Mouse (Mus musculus) C2C12 (cell line): ENCODE measurements around the gene Prickle3. TPM values are rescaled to one million over a fixed set of nuclear protein-coding genes. Genes with fewer than 3 reads are reported as not detected.

Experiments
- H3K27me3 ChIP-seq: one replicate; pipeline ENCODE4 v1.6.1; 2011; ENCODE audit not compliant: control insufficient read depth, insufficient read depth, insufficient read length
- H3K36me3 ChIP-seq: one replicate; pipeline ENCODE4 v1.6.1; 2011; ENCODE audit not compliant: control insufficient read depth, insufficient read depth
- H3K4me3 ChIP-seq: one replicate; pipeline ENCODE4 v1.5.1; 2011; ENCODE audit warnings: mild to moderate bottlenecking, control low read depth; ENCODE audit not compliant: poor library complexity, insufficient read depth, severe bottlenecking
- H3K79me2 ChIP-seq: one replicate; pipeline ENCODE4 v1.6.1; 2011; ENCODE audit not compliant: control insufficient read depth, insufficient read depth
- H3K79me3 ChIP-seq: one replicate; pipeline ENCODE4 v1.6.1; 2011; ENCODE audit warnings: low read depth, control low read depth
- H3ac ChIP-seq: one replicate; pipeline ENCODE3; 2011; ENCODE audit warnings: low read depth; ENCODE audit not compliant: control insufficient read depth, insufficient read length
- CEBPB ChIP-seq: IDR thresholded peaks from one replicate; pipeline ENCODE4 v1.6.1; 2011; ENCODE audit warnings: low read depth, mild to moderate bottlenecking, control low read depth, moderate library complexity
- CTCF ChIP-seq: IDR thresholded peaks from one replicate; pipeline ENCODE4 v1.5.1; 2011; ENCODE audit not compliant: control insufficient read depth, insufficient read depth, insufficient read length
- FOSL1 ChIP-seq: IDR thresholded peaks from one replicate; pipeline ENCODE4 v1.8.0; 2011; ENCODE audit warnings: mild to moderate bottlenecking, low read length; ENCODE audit not compliant: poor library complexity, insufficient read depth, severe bottlenecking
- MAX ChIP-seq: IDR thresholded peaks from one replicate; pipeline ENCODE4 v1.6.1; 2011; ENCODE audit warnings: mild to moderate bottlenecking, control low read depth
- MYOD1 ChIP-seq: IDR thresholded peaks from one replicate; pipeline ENCODE4 v1.6.1; 2011; ENCODE audit warnings: low read depth; ENCODE audit not compliant: control insufficient read depth, insufficient read length
- MYOG ChIP-seq: IDR thresholded peaks from one replicate; pipeline ENCODE4 v1.6.1; 2011; ENCODE audit not compliant: control insufficient read depth, insufficient read length; ENCODE audit errors: extremely low read depth
- USF1 ChIP-seq: IDR thresholded peaks from one replicate; pipeline ENCODE4 v1.6.1; 2011; ENCODE audit warnings: low read depth, mild to moderate bottlenecking, control low read depth, moderate library complexity
- polyA plus RNA-seq: library from polyadenylated mRNA; unstranded; fragments of >200 nt; fragmentation: generic; extraction: Trizol; gene quantifications from one replicate; pipeline ENCODE4 v1.2.1, GENCODE M21; 2012; ENCODE audit warnings: missing spikeins

The Prickle3 gene
- polyA plus RNA-seq, 1 experiment = 3.0 TPM

GRCm38 (mm10) chrX:7658031-7658784 lies 1.1 kb downstream of the Prickle3 start:
- TF ChIP-seq MYOG (no peak), CEBPB (no peak), CTCF (no peak), MYOD1 (no peak), MAX (no peak), USF1 (no peak), FOSL1 (no peak)
- Histone ChIP-seq H3K36me3 (no peaks in the 10 kb centered on the region), H3K4me3 (no peak overlapping the region), H3K27me3 (no peaks in the 10 kb centered on the region), H3K79me3 (no peaks in the 10 kb centered on the region), H3K79me2 (no peaks in the 10 kb centered on the region), H3ac (no peak overlapping the region)

GRCm38 (mm10) chrX:7658785-7659589 lies 1.9 kb downstream of the Prickle3 start:
- TF ChIP-seq MYOG = no peak
- TF ChIP-seq CEBPB = no peak
- TF ChIP-seq USF1 = no peak
- no peak for TF ChIP-seq MYOD1
- TF ChIP-seq MAX = no peak
- no peak for TF ChIP-seq CTCF
- no peak for TF ChIP-seq FOSL1
- Histone ChIP-seq H3K27me3 (no peaks in the 10 kb centered on the region), H3K36me3 (no peaks in the 10 kb centered on the region), H3ac (no peak overlapping the region), H3K4me3 (no peak overlapping the region), H3K79me2 (no peaks in the 10 kb centered on the region), H3K79me3 (no peaks in the 10 kb centered on the region)

GRCm38 (mm10) chrX:7661086-7661485 lies 4.0 kb downstream of the Prickle3 start:
- no peaks in the 10 kb centered on the region for H3K79me2 ChIP-seq
- H3K4me3 ChIP-seq = no peak overlapping the region

GRCm38 (mm10) chrX:7662936-7663335 lies 5.9 kb downstream of the Prickle3 start:
- Histone ChIP-seq H3K79me3 (no peaks in the 10 kb centered on the region), H3K36me3 (peaks cover 9% of the 10 kb centered on the region), H3K27me3 (no peaks in the 10 kb centered on the region), H3K79me2 (no peaks in the 10 kb centered on the region), H3K4me3 (no peak overlapping the region), H3ac (no peak overlapping the region)
- TF ChIP-seq MYOD1 (no peak), CTCF (no peak), USF1 (no peak), MYOG (no peak), MAX (no peak), CEBPB (no peak), FOSL1 (no peak)

More at GRCm38 (mm10) chrX:7661086-7661485, 4.0 kb downstream of the Prickle3 start:
- Histone ChIP-seq H3K36me3 (peaks cover 3% of the 10 kb centered on the region), H3K27me3 (no peaks in the 10 kb centered on the region), H3ac (no peak overlapping the region), H3K79me3 (no peaks in the 10 kb centered on the region)
- TF ChIP-seq MYOD1 = no peak
- TF ChIP-seq CEBPB = no peak
- no peak for TF ChIP-seq MAX
- no peak for TF ChIP-seq MYOG
- no peak for TF ChIP-seq CTCF
- TF ChIP-seq USF1 = no peak
- TF ChIP-seq FOSL1 = no peak

- Histone ChIP-seq H3K79me2 (peaks cover 14% of the 10 kb centered on the region), H3K79me3 (peaks cover 8% of the 10 kb centered on the region), H3K4me3 (no peak overlapping the region), H3K36me3 (peaks cover 20% of the 10 kb centered on the region), H3ac (no peak overlapping the region), H3K27me3 (no peaks in the 10 kb centered on the region)
- TF ChIP-seq CTCF (no peak), MYOG (no peak), MAX (no peak), MYOD1 (no peak), CEBPB (no peak), USF1 (no peak), FOSL1 (no peak)
Measured at GRCm38 (mm10) chrX:7664791-7665190, 7.7 kb downstream of the Prickle3 start.
